Mouse (Mus musculus) intestine, embryonic 14.5 days (tissue): ENCODE measurements around the gene Fbn1. TPM values are rescaled to one million over a fixed set of nuclear protein-coding genes. Genes with fewer than 3 reads are reported as not detected.
A peak's percentile ranks its signal among the peaks of the same experiment; 100 is the strongest.

ENCODE experiments used
- ATAC-seq: fragments of 200-750 bp; cut with Nextera tagmentation; replicated peaks from 2 replicates; pipeline ENCODE4 v1.8.0; 2017; ENCODE audit warnings: low read depth, moderate number of reproducible peaks, moderate TSS enrichment, moderate library complexity; ENCODE audit not compliant: low FRiP score, low TSS enrichment
- DNase-seq: peaks from one replicate; pipeline ENCODE4 v3.0.0-alpha.2; 2018; ENCODE audit warnings: low spot score
- H3K27ac ChIP-seq: fragments of 300-500 bp; sonication (generic); 2 replicates; pipeline ENCODE4 v1.5.1; 2014; ENCODE audit warnings: low read depth, mild to moderate bottlenecking, control low read depth
- H3K27me3 ChIP-seq: fragments of 300-500 bp; sonication (generic); replicated peaks from 2 replicates; pipeline ENCODE4 v1.6.1; 2014; ENCODE audit warnings: low read length, control low read depth; ENCODE audit not compliant: control insufficient read depth, insufficient read depth
- H3K36me3 ChIP-seq: fragments of 300-500 bp; sonication (generic); 2 replicates; pipeline ENCODE4 v1.6.1; 2014; ENCODE audit warnings: low read length, control low read depth; ENCODE audit not compliant: control insufficient read depth, insufficient read depth
- H3K4me1 ChIP-seq: fragments of 300-500 bp; sonication (generic); replicated peaks from 2 replicates; pipeline ENCODE4 v1.6.1; 2014; ENCODE audit warnings: low read length, control low read depth, mixed read lengths; ENCODE audit not compliant: control insufficient read depth, insufficient read depth
- H3K4me2 ChIP-seq: fragments of 300-500 bp; sonication (generic); 2 replicates; pipeline ENCODE4 v1.6.1; 2014; ENCODE audit warnings: low read length
- H3K4me3 ChIP-seq: fragments of 300-500 bp; sonication (generic); 2 replicates; pipeline ENCODE4 v1.5.1; 2014; ENCODE audit warnings: low read depth, low read length, control low read depth, mixed read lengths
- H3K9ac ChIP-seq: fragments of 300-500 bp; sonication (generic); 2 replicates; pipeline ENCODE4 v1.6.1; 2014; ENCODE audit warnings: mild to moderate bottlenecking, low read length
- H3K9me3 ChIP-seq: fragments of 300-500 bp; sonication (generic); 2 replicates; pipeline ENCODE4 v1.6.1; 2016; ENCODE audit warnings: low read length, control low read depth; ENCODE audit not compliant: control insufficient read depth
- WGBS: fragments of 180-500 bp; shearing (Covaris S2); extraction: QIAGEN DNeasy Blood & Tissue Kit; methylation state at CpG from one replicate; pipeline ENCODE4 v1.1.7; 2014; 5-methylcytosine and 5-hydroxymethylcytosine counted together
- polyA plus RNA-seq: library from polyadenylated mRNA; unstranded; fragments of >200 nt; fragmentation: Nextera tagmentation; extraction: Ambion mirVana; gene quantifications from 2 replicates; pipeline ENCODE4 v1.2.1, GENCODE M21; 2014

The Fbn1 gene
- polyA plus RNA-seq, 1 experiment from 2014 or later, result 45.1 TPM

GRCm38 (mm10) chr2:125323347-125323746, 184.4 kb downstream of the Fbn1 start:
- 25% methylated on average over 4 of the region's 4 CpGs for WGBS
- Histone ChIP-seq H3K9me3 (no peaks in the 10 kb centered on the region), H3K4me3 (no peak overlapping the region), H3K36me3 (peaks cover 24% of the 10 kb centered on the region), H3K9ac (no peak overlapping the region), H3K27me3 (no peaks in the 10 kb centered on the region), H3K4me2 (no peak overlapping the region), H3K27ac (peak overlapping the region; percentile 57), H3K4me1 (peaks cover 4% of the 10 kb centered on the region; the same call in 1 of the 2 replicates)
- DNase-seq, result peak; percentile 53
- no peak for ATAC-seq

GRCm38 (mm10) chr2:125322581-125322980, 185.2 kb downstream of the Fbn1 start:
- ATAC-seq, result no peak
- Histone ChIP-seq H3K27ac (no peak overlapping the region), H3K9me3 (no peaks in the 10 kb centered on the region), H3K27me3 (no peaks in the 10 kb centered on the region), H3K4me1 (peaks cover 4% of the 10 kb centered on the region; the same call in 1 of the 2 replicates), H3K4me3 (no peak overlapping the region), H3K9ac (no peak overlapping the region), H3K36me3 (peaks cover 24% of the 10 kb centered on the region), H3K4me2 (no peak overlapping the region)
- WGBS, result 73% methylated on average over 2 of the region's 2 CpGs
- no peak for DNase-seq

GRCm38 (mm10) chr2:125321071-125321470, 186.7 kb downstream of the Fbn1 start:
- Histone ChIP-seq H3K9ac (no peak overlapping the region), H3K27ac (no peak overlapping the region), H3K9me3 (no peaks in the 10 kb centered on the region), H3K4me1 (peaks cover 4% of the 10 kb centered on the region; the same call in 1 of the 2 replicates), H3K4me2 (no peak overlapping the region), H3K27me3 (no peaks in the 10 kb centered on the region), H3K36me3 (peaks cover 38% of the 10 kb centered on the region), H3K4me3 (no peak overlapping the region)
- WGBS, result 82% methylated on average over 6 of the region's 6 CpGs
- DNase-seq, result no peak
- no peak for ATAC-seq

DNA sequence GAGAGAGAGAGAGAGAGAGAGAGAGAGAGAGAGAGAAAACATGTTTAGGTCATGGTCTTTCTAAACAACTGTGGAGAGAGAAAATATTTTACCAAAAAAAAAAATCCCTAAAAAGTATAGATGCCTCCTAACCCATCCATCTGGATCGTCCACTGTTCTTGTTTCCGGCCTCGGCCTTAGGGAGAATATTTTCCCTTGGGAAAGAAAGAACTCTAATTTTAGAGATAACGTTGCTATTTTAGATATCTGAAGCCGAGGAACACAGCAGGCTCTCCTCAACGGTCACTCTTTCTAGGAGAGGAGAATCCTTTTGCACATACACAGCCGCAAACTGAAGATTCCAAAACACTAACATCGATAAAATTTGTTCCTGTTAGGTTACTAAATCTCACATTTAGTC, 188.1 kb downstream of the Fbn1 start:
- no peaks in the 10 kb centered on the region for H3K9me3 ChIP-seq
- H3K36me3 ChIP-seq, result peaks cover 49% of the 10 kb centered on the region
- H3K27me3 ChIP-seq, result no peaks in the 10 kb centered on the region
- WGBS, result 81% methylated on average over 8 of the region's 8 CpGs
- H3K27ac ChIP-seq, result no peak overlapping the region
- no peak overlapping the region for H3K4me2 ChIP-seq
- peaks cover 4% of the 10 kb centered on the region; the same call in 1 of the 2 replicates for H3K4me1 ChIP-seq
- no peak overlapping the region for H3K4me3 ChIP-seq
- no peak overlapping the region for H3K9ac ChIP-seq
- no peak for ATAC-seq
- DNase-seq, result no peak

DNA sequence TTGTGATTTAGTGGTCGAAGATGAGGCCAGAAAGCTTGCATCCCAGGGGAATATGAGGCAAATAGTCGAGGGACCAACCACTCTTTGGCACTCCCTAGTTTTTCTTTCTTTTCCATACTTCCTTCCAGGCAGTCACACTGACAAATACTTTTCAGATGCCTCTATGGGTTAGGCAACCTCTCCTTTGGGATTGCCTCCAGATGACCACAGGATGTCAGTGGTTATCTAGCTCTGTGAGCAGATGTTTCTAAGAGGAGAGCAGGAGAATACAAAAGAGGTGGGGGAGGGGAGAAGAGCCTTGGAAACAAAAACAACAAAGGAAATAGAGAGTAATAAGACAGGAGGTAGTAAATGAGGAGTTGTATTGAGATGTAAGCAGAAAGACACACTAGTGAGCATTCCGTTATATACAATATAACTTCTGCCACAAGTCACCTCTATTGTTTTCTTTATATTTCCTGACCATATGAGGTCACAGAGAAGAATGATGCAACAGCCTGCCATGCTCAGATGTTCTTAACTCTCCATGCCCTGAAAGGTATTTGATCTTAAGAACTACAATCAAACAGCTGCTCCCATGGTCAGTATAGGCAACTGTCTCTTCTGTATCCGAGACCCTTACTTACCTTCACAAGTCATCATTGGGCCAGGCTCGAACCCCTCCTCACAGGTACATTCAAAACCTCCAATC, 189.3 kb downstream of the Fbn1 start:
- peaks cover 61% of the 10 kb centered on the region for H3K36me3 ChIP-seq
- H3K9ac ChIP-seq, result no peak overlapping the region
- H3K27me3 ChIP-seq, result no peaks in the 10 kb centered on the region
- no peaks in the 10 kb centered on the region for H3K9me3 ChIP-seq
- 81% methylated on average over 5 of the region's 5 CpGs for WGBS
- no peak overlapping the region for H3K27ac ChIP-seq
- no peak overlapping the region for H3K4me2 ChIP-seq
- DNase-seq (no peak), ATAC-seq (no peak)
- peaks cover 4% of the 10 kb centered on the region; the same call in 1 of the 2 replicates for H3K4me1 ChIP-seq
- H3K4me3 ChIP-seq, result no peak overlapping the region

- Histone ChIP-seq H3K36me3 (peaks cover 74% of the 10 kb centered on the region), H3K4me3 (no peak overlapping the region), H3K9ac (no peak overlapping the region), H3K4me2 (no peak overlapping the region), H3K27me3 (no peaks in the 10 kb centered on the region), H3K9me3 (no peaks in the 10 kb centered on the region), H3K27ac (no peak overlapping the region), H3K4me1 (no peaks in the 10 kb centered on the region)
- 87% methylated on average over 3 of the region's 3 CpGs for WGBS
- DNase-seq (no peak), ATAC-seq (no peak)
These were observed 192.6 kb downstream of the Fbn1 start for GRCm38 (mm10) chr2:125315203-125315602.

- H3K36me3 ChIP-seq, result peaks cover 82% of the 10 kb centered on the region
- DNase-seq, result no peak
- 83% methylated on average over 16 of the region's 16 CpGs for WGBS
These were observed 193.4 kb downstream of the Fbn1 start for GRCm38 (mm10) chr2:125314169-125314925.

DNA sequence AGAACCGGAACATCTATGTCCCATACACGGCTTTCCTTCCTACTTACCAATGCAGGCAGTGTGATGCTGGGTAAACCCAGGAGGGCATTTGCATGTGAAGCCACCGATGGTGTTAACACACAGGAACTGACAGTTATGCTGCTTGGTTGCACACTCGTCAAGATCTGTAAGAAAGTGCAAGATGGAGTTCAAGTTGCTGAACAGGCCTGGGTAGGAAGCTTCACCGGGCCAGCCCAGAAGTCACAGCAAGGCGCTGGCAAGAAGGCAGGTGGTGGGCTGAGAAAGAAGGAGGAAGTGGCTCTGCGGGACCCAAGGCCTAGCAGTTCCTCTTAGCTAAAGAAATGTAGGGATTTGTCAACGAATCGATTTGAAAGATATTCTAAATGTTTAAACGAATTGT, 198.1 kb downstream of the Fbn1 start:
- no peaks in the 10 kb centered on the region for H3K9me3 ChIP-seq
- H3K36me3 ChIP-seq, result peaks cover 79% of the 10 kb centered on the region
- H3K4me3 ChIP-seq, result no peak overlapping the region
- H3K27ac ChIP-seq, result no peak overlapping the region
- WGBS, result 87% methylated on average over 10 of the region's 10 CpGs
- H3K4me2 ChIP-seq, result no peak overlapping the region
- H3K27me3 ChIP-seq, result no peaks in the 10 kb centered on the region
- DNase-seq, result no peak
- ATAC-seq, result no peak
- no peaks in the 10 kb centered on the region for H3K4me1 ChIP-seq
- H3K9ac ChIP-seq, result no peak overlapping the region

More at GRCm38 (mm10) chr2:125314169-125314925, 193.4 kb downstream of the Fbn1 start:
- ATAC-seq, result no peak
- H3K4me1 ChIP-seq, result no peaks in the 10 kb centered on the region
- no peaks in the 10 kb centered on the region for H3K27me3 ChIP-seq
- H3K9ac ChIP-seq, result no peak overlapping the region
- no peak overlapping the region for H3K4me3 ChIP-seq
- no peak overlapping the region for H3K4me2 ChIP-seq
- H3K27ac ChIP-seq, result no peak overlapping the region
- no peaks in the 10 kb centered on the region for H3K9me3 ChIP-seq
